Mouse (Mus musculus) limb, embryonic 12.5 days (tissue): ENCODE results near the gene Ccdc61. TPM values are rescaled to one million over a fixed set of nuclear protein-coding genes. Genes with fewer than 3 reads are reported as not detected.
"Not testable (repeated sequence)": the region's sequence is repeated elsewhere in the genome, so short reads cannot be mapped to it uniquely, and the experiment has no call there.

ENCODE experiments used
- ATAC-seq: fragments of 200-750 bp; cut with Nextera tagmentation; 2 replicates; pipeline ENCODE4 v1.8.0; 2017; ENCODE audit warnings: low read depth, moderate TSS enrichment; ENCODE audit not compliant: insufficient number of reproducible peaks, insufficient read depth, low FRiP score, low TSS enrichment
- H3K27ac ChIP-seq: fragments of 300-500 bp; sonication (generic); 2 replicates; pipeline ENCODE4 v1.5.1; 2016; ENCODE audit warnings: mild to moderate bottlenecking, moderate library complexity
- H3K27me3 ChIP-seq: fragments of 300-500 bp; sonication (generic); 2 replicates; pipeline ENCODE4 v1.6.1; 2016; ENCODE audit warnings: mild to moderate bottlenecking, moderate library complexity
- H3K36me3 ChIP-seq: fragments of 300-500 bp; sonication (generic); 2 replicates; pipeline ENCODE4 v1.6.1; 2016; ENCODE audit warnings: mild to moderate bottlenecking, moderate library complexity
- H3K4me1 ChIP-seq: fragments of 300-500 bp; sonication (generic); replicated peaks from 2 replicates; pipeline ENCODE4 v1.6.1; 2016
- H3K4me2 ChIP-seq: fragments of 300-500 bp; sonication (generic); 2 replicates; pipeline ENCODE4 v1.6.1; 2016; ENCODE audit warnings: mild to moderate bottlenecking, moderate library complexity
- H3K4me3 ChIP-seq: fragments of 300-500 bp; sonication (generic); replicated peaks from 2 replicates; pipeline ENCODE4 v1.5.1; 2016; ENCODE audit warnings: mild to moderate bottlenecking
- H3K9ac ChIP-seq: fragments of 300-500 bp; sonication (generic); replicated peaks from 2 replicates; pipeline ENCODE4 v1.6.1; 2016; ENCODE audit warnings: mild to moderate bottlenecking, moderate library complexity
- H3K9me3 ChIP-seq: fragments of 300-500 bp; sonication (generic); 2 replicates; pipeline ENCODE4 v1.6.1; 2016; ENCODE audit warnings: mild to moderate bottlenecking, moderate library complexity
- WGBS: fragments of 180-500 bp; shearing (Covaris S2); methylation state at CpG from one replicate; pipeline ENCODE4 v1.1.7; 2016; 5-methylcytosine and 5-hydroxymethylcytosine counted together
- polyA plus RNA-seq: library from polyadenylated mRNA; unstranded; fragments of >200 nt; fragmentation: Nextera tagmentation; extraction: Ambion mirVana; gene quantifications from 2 replicates; pipeline ENCODE4 v1.2.1, GENCODE M21; 2016

Gene Ccdc61
- polyA plus RNA-seq, 1 experiment from 2014 or later, result 45.3 TPM

- H3K36me3 ChIP-seq, result peaks cover 6% of the 10 kb centered on the region; the same call in 1 of the 2 replicates
- no peak overlapping the region for H3K9ac ChIP-seq
- H3K27me3 ChIP-seq, result no peaks in the 10 kb centered on the region
- no peak overlapping the region for H3K4me3 ChIP-seq
- H3K9me3 ChIP-seq, result no peaks in the 10 kb centered on the region
- WGBS, result 56% methylated on average over 9 of the region's 9 CpGs
- no peak overlapping the region for H3K27ac ChIP-seq
- H3K4me1 ChIP-seq, result no peaks in the 10 kb centered on the region
- no peak for ATAC-seq
- H3K4me2 ChIP-seq, result no peak overlapping the region
Observed at GRCm38 (mm10) chr7:18883991-18884744, 26.0 kb downstream of the Ccdc61 start.

GRCm38 (mm10) chr7:18878691-18879090, 31.5 kb downstream of the Ccdc61 start:
- Histone ChIP-seq H3K4me3 (no peak overlapping the region), H3K36me3 (no peaks in the 10 kb centered on the region), H3K9ac (no peak overlapping the region), H3K4me1 (no peaks in the 10 kb centered on the region), H3K27me3 (no peaks in the 10 kb centered on the region), H3K4me2 (no peak overlapping the region), H3K27ac (no peak overlapping the region), H3K9me3 (no peaks in the 10 kb centered on the region)
- no peak for ATAC-seq
- 75% methylated on average over 7 of the region's 7 CpGs for WGBS

GRCm38 (mm10) chr7:18875372-18875771, 34.8 kb downstream of the Ccdc61 start:
- WGBS, result 83% methylated on average over 5 of the region's 5 CpGs
- no peak for ATAC-seq
- Histone ChIP-seq H3K36me3 (no peaks in the 10 kb centered on the region), H3K4me2 (no peak overlapping the region), H3K4me1 (no peaks in the 10 kb centered on the region), H3K9ac (no peak overlapping the region), H3K27ac (no peak overlapping the region), H3K4me3 (no peak overlapping the region), H3K27me3 (no peaks in the 10 kb centered on the region), H3K9me3 (no peaks in the 10 kb centered on the region)

- peak overlapping the region; percentile 58 for H3K4me2 ChIP-seq
- H3K9me3 ChIP-seq, result no peaks in the 10 kb centered on the region
- no peaks in the 10 kb centered on the region for H3K27me3 ChIP-seq
- H3K27ac ChIP-seq, result no peak overlapping the region
- 1% methylated on average over 10 of the region's 10 CpGs for WGBS
- H3K9ac ChIP-seq, result 0 out of 2 replicates have a peak overlapping the region, but pooled peaks have one; percentile 13
- no peaks in the 10 kb centered on the region for H3K4me1 ChIP-seq
- peak overlapping the region; percentile 35 for H3K4me3 ChIP-seq
- peak; percentile 73 for ATAC-seq
- no peaks in the 10 kb centered on the region for H3K36me3 ChIP-seq
Observed at GRCm38 (mm10) chr7:18873253-18873652, 37.0 kb downstream of the Ccdc61 start.

GRCm38 (mm10) chr7:18872816-18873215, 37.4 kb downstream of the Ccdc61 start:
- H3K36me3 ChIP-seq, result no peaks in the 10 kb centered on the region
- no peaks in the 10 kb centered on the region; the same call in 1 of the 2 replicates for H3K9me3 ChIP-seq
- peak overlapping the region; percentile 13; the same call in 1 of the 2 replicates for H3K9ac ChIP-seq
- H3K27ac ChIP-seq, result no peak overlapping the region
- 5% methylated on average over 7 of the region's 7 CpGs for WGBS
- no peaks in the 10 kb centered on the region for H3K4me1 ChIP-seq
- ATAC-seq, result no peak; the same call in 1 of the 2 replicates
- H3K4me2 ChIP-seq, result peak overlapping the region; percentile 58
- H3K4me3 ChIP-seq, result peak overlapping the region; percentile 35
- H3K27me3 ChIP-seq, result no peaks in the 10 kb centered on the region

- peak; percentile 45; the same call in 1 of the 2 replicates for ATAC-seq
- H3K4me3 ChIP-seq, result peak overlapping the region; percentile 35
- no peaks in the 10 kb centered on the region for H3K27me3 ChIP-seq
- peak overlapping the region; percentile 13; the same call in 1 of the 2 replicates for H3K9ac ChIP-seq
- no peaks in the 10 kb centered on the region; the same call in 1 of the 2 replicates for H3K9me3 ChIP-seq
- 20% methylated on average over 13 of the region's 14 CpGs for WGBS
- H3K4me1 ChIP-seq, result no peaks in the 10 kb centered on the region
- H3K4me2 ChIP-seq, result peak overlapping the region; percentile 58
- no peaks in the 10 kb centered on the region for H3K36me3 ChIP-seq
- no peak overlapping the region for H3K27ac ChIP-seq
Observed at GRCm38 (mm10) chr7:18872014-18872802, 38.0 kb downstream of the Ccdc61 start.

- H3K4me1 ChIP-seq, H3K36me3 ChIP-seq, H3K9ac ChIP-seq, H3K9me3 ChIP-seq, H3K4me3 ChIP-seq, ATAC-seq, H3K27me3 ChIP-seq, H3K4me2 ChIP-seq, H3K27ac ChIP-seq: not testable (repeated sequence)
- WGBS, result 82% methylated on average over 1 of the region's 8 CpGs
Observed at GRCm38 (mm10) chr7:18871031-18871430, 39.2 kb downstream of the Ccdc61 start, which contains the start of gene Pglyrp1. Gene Pglyrp1, plus strand, starts transcription at chr7:18871331.

GRCm38 (mm10) chr7:18868491-18868890, 41.7 kb downstream of the Ccdc61 start:
- no peaks in the 10 kb centered on the region for H3K27me3 ChIP-seq
- WGBS, result 86% methylated on average over 2 of the region's 2 CpGs
- H3K4me3 ChIP-seq, result no peak overlapping the region
- H3K27ac ChIP-seq, result no peak overlapping the region
- H3K36me3 ChIP-seq, result no peaks in the 10 kb centered on the region
- H3K4me1 ChIP-seq, result no peaks in the 10 kb centered on the region
- H3K9ac ChIP-seq, result no peak overlapping the region
- no peak for ATAC-seq
- H3K4me2 ChIP-seq, result no peak overlapping the region
- no peaks in the 10 kb centered on the region; the same call in 1 of the 2 replicates for H3K9me3 ChIP-seq

- H3K27me3 ChIP-seq, result no peaks in the 10 kb centered on the region
- H3K4me3 ChIP-seq, result no peak overlapping the region
- H3K4me1 ChIP-seq, result no peaks in the 10 kb centered on the region
- no peaks in the 10 kb centered on the region for H3K36me3 ChIP-seq
- 87% methylated on average over 6 of the region's 6 CpGs for WGBS
- no peak overlapping the region for H3K9ac ChIP-seq
- H3K9me3 ChIP-seq, result no peaks in the 10 kb centered on the region; the same call in 1 of the 2 replicates
- no peak overlapping the region for H3K27ac ChIP-seq
- H3K4me2 ChIP-seq, result no peak overlapping the region
- no peak for ATAC-seq
Observed at GRCm38 (mm10) chr7:18862801-18863200, 47.4 kb downstream of the Ccdc61 start.

GRCm38 (mm10) chr7:18858310-18858916, 51.8 kb downstream of the Ccdc61 start:
- Histone ChIP-seq H3K4me3 (no peak overlapping the region), H3K9ac (no peak overlapping the region), H3K36me3 (no peaks in the 10 kb centered on the region), H3K27ac (no peak overlapping the region), H3K4me1 (no peaks in the 10 kb centered on the region), H3K4me2 (no peak overlapping the region), H3K27me3 (no peaks in the 10 kb centered on the region), H3K9me3 (no peaks in the 10 kb centered on the region)
- 80% methylated on average over 5 of the region's 5 CpGs for WGBS
- no peak for ATAC-seq

GRCm38 (mm10) chr7:18848395-18848794, 61.8 kb downstream of the Ccdc61 start:
- Histone ChIP-seq H3K27ac (no peak overlapping the region), H3K36me3 (no peaks in the 10 kb centered on the region), H3K4me3 (no peak overlapping the region), H3K4me1 (no peaks in the 10 kb centered on the region), H3K4me2 (no peak overlapping the region), H3K9ac (no peak overlapping the region), H3K27me3 (no peaks in the 10 kb centered on the region), H3K9me3 (no peaks in the 10 kb centered on the region)
- no peak for ATAC-seq
- 85% methylated on average over 1 of the region's 1 CpGs for WGBS
